Mouse (Mus musculus) midbrain, embryonic 10.5 days (tissue): ENCODE results near the gene Zfp553. TPM values are rescaled to one million over a fixed set of nuclear protein-coding genes. Genes with fewer than 3 reads are reported as not detected.
A peak's percentile ranks its signal among the peaks of the same experiment; 100 is the strongest.

Source experiments
- DNase-seq: peaks from one replicate; pipeline ENCODE4 v3.0.0-alpha.2; 2017; ENCODE audit warnings: low spot score
- H3K27ac ChIP-seq: fragments of 300-500 bp; sonication (generic); replicated peaks from 2 replicates; pipeline ENCODE4 v1.5.1; 2016; ENCODE audit warnings: mild to moderate bottlenecking
- H3K27me3 ChIP-seq: fragments of 300-500 bp; sonication (generic); 2 replicates; pipeline ENCODE4 v1.6.1; 2016; ENCODE audit warnings: low read depth, mild to moderate bottlenecking; ENCODE audit not compliant: poor library complexity, severe bottlenecking
- H3K36me3 ChIP-seq: fragments of 300-500 bp; sonication (generic); 2 replicates; pipeline ENCODE4 v1.6.1; 2016; ENCODE audit warnings: mild to moderate bottlenecking, moderate library complexity
- H3K4me1 ChIP-seq: fragments of 300-500 bp; sonication (generic); 2 replicates; pipeline ENCODE4 v1.6.1; 2016
- H3K4me3 ChIP-seq: fragments of 300-500 bp; sonication (generic); 2 replicates; pipeline ENCODE4 v1.5.1; 2016; ENCODE audit warnings: mild to moderate bottlenecking, moderate library complexity
- H3K9me3 ChIP-seq: fragments of 300-500 bp; sonication (generic); replicated peaks from 2 replicates; pipeline ENCODE4 v1.6.1; 2016; ENCODE audit warnings: mild to moderate bottlenecking
- WGBS: fragments of 180-500 bp; shearing (Covaris S2); methylation state at CpG from one replicate; pipeline ENCODE4 v1.1.7; 2016; 5-methylcytosine and 5-hydroxymethylcytosine counted together
- polyA plus RNA-seq: library from polyadenylated mRNA; unstranded; fragments of >200 nt; fragmentation: Nextera tagmentation; extraction: Ambion mirVana; gene quantifications from 2 replicates; pipeline ENCODE4 v1.2.1, GENCODE M21; 2016

Gene Zfp553
- polyA plus RNA-seq, 1 experiment from 2014 or later, result 75.4 TPM

DNA sequence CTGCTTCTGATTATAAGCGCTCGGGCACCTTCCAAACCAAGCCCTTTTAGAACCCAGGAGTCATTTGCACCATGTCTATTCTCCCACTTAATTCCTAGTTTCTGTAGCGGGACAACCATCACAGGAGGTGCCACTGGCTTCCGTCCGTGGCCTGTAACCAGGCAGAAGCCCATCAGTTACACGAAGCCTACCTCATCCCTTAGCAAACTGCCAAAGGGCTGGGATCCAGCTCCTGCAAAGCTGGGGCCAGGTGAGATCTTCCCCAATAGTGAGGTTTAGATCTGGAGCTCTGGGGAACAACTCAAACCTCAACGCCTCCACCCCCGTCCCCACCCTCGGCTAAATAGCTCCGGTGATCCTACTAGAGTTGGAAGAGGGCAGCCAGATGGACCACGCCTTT lies 36.4 kb upstream of the Zfp553 start:
- Histone ChIP-seq H3K4me3 (peak overlapping the region; percentile 80), H3K27me3 (no peaks in the 10 kb centered on the region), H3K9me3 (no peaks in the 10 kb centered on the region), H3K27ac (peak overlapping the region; percentile 94), H3K4me1 (peaks cover 26% of the 10 kb centered on the region), H3K36me3 (peaks cover 83% of the 10 kb centered on the region)
- 59% methylated on average over 11 of the region's 11 CpGs for WGBS
- DNase-seq, result no peak

DNA sequence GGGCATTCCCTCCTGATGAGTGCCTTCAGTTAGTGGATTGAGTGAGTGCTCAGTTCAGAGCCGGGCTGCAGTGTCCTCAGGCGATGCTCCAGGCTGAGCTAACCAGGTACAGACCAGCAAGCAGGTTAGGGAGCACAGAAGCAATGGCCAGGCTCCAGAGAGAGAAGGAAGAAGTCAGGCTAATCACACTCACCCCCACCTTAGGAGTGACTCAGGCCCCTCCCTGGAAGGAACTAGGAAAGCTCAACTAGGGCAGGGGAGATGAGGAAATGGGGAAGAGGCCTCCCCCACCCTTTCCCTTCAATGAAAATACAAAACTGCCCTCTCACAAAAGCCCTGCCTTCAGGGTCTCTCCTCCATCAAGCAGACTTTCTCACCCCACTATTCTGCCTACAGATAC lies 26.3 kb upstream of the Zfp553 start:
- no peaks in the 10 kb centered on the region for H3K9me3 ChIP-seq
- H3K27me3 ChIP-seq, result 0 out of 2 replicates have a peak, but pooled peaks cover 10% of the 10 kb centered on the region
- WGBS, result 75% methylated on average over 2 of the region's 2 CpGs
- peak overlapping the region; percentile 70 for H3K4me3 ChIP-seq
- H3K4me1 ChIP-seq, result peaks cover 44% of the 10 kb centered on the region
- no peak for DNase-seq
- H3K27ac ChIP-seq, result no peak overlapping the region
- H3K36me3 ChIP-seq, result peaks cover 34% of the 10 kb centered on the region

DNA sequence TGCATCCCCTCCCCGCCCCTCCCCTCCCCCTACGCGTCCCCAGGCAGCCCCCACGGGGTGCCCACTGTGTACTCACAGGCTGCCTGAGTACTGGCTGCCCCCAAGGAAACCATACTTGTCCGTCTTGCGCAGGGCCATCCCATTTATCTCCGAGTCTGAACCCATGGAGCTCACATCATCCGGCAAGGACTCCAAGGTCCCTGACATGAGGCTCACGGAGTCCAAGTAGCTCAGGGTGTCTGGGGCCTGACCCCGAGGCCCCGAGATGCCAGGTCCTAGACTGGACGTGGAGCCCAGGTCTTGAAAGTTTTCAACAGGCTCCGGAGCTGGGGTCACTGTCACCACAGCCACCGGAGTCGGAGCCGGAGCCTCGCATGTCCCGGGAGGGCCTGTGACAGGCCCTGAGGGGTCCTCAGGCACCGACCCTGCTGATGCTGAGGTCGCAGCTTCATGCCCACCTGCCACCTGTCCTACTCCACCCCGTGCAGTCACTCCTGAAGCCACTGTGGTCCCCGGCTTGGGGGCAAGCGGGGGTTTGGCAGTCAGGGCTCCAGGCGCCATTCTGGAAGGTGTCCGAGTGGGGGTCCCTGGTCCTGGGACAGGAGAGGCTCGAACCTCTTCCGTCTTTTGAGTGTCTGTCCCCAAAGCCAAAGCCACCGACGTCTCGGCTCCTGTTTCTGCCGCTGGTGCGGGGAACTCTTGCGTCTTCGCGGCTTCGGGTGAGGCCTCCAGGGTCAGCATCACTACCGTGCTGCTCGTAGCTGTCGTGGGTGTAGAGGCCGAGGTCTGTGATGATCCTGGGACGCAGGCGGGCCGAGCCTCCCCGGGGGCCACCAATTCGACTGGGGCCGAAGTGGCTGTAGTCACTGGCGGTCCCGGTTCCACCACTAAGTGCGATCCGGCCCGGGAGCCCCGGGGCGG lies 25.2 kb upstream of the Zfp553 start:
- Histone ChIP-seq H3K9me3 (no peaks in the 10 kb centered on the region), H3K27ac (peak overlapping the region; percentile 93), H3K36me3 (peaks cover 26% of the 10 kb centered on the region), H3K27me3 (peaks cover 15% of the 10 kb centered on the region), H3K4me1 (peaks cover 44% of the 10 kb centered on the region), H3K4me3 (peak overlapping the region; percentile 70)
- WGBS, result under 1% methylated on average over 53 of the region's 53 CpGs
- peak; percentile 33 for DNase-seq

DNA sequence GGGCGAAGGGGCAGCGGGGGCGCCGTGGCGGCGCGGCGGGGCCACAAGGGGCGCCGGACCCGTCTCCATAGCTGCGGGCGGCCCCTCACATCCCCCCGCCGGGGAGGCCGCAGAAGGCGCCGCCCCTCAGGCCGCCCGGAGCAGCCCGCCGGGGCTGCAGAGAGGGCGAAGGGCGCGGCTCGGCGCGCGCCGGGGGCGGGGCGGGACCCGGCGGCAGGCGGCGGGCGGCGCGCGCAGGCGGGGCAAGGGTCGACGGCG lies 24.6 kb upstream of the Zfp553 start, which contains the start of gene Tbc1d10b:
Tbc1d10b (minus strand) TSS at position 174 of the 258 bp plus-strand sequence.
- Histone ChIP-seq H3K4me1 (peaks cover 44% of the 10 kb centered on the region), H3K9me3 (no peaks in the 10 kb centered on the region), H3K4me3 (peak within 1 kb of the TSS; percentile 70), H3K36me3 (peaks cover 20% of the 10 kb centered on the region), H3K27ac (peak within 1 kb of the TSS; percentile 93), H3K27me3 (peaks cover 21% of the 10 kb centered on the region)
- no peak for DNase-seq
- WGBS, result 0% methylated on average over 33 of the region's 44 CpGs

- H3K27me3 ChIP-seq, result peaks cover 27% of the 10 kb centered on the region
- WGBS, result under 1% methylated on average over 44 of the region's 44 CpGs
- H3K27ac ChIP-seq, result peak within 1 kb of the TSS; percentile 93
- H3K36me3 ChIP-seq, result peaks cover 14% of the 10 kb centered on the region
- peak within 1 kb of the TSS; percentile 70 for H3K4me3 ChIP-seq
- H3K9me3 ChIP-seq, result no peaks in the 10 kb centered on the region
- peaks cover 44% of the 10 kb centered on the region for H3K4me1 ChIP-seq
- DNase-seq, result peak; percentile 94
Observed at GRCm38 (mm10) chr7:127208553-127209438, 24.1 kb upstream of the Zfp553 start, which contains the start of gene Mylpf. TSS of gene Mylpf (plus strand) at chr7:127208890.

DNA sequence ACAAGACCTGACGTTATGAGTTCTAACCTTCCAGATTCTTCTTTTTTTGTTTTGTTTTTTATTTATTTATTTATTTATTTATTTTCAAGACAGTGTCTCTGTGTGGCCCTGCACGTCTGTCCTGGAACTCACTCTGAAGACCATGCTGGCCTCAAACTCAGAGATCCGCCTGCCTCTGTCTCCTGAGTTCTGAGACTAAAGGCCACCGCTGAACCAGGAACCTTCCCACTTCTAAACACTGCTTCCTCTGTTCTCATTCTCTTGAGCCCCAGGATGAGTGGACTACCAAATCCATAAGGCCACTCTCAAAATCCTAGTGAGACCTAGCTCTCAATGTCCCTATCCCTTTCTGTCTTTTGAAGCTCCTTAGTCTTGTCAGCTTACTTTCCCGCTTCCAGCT lies 23.0 kb upstream of the Zfp553 start:
- peaks cover 54% of the 10 kb centered on the region for H3K4me1 ChIP-seq

DNA sequence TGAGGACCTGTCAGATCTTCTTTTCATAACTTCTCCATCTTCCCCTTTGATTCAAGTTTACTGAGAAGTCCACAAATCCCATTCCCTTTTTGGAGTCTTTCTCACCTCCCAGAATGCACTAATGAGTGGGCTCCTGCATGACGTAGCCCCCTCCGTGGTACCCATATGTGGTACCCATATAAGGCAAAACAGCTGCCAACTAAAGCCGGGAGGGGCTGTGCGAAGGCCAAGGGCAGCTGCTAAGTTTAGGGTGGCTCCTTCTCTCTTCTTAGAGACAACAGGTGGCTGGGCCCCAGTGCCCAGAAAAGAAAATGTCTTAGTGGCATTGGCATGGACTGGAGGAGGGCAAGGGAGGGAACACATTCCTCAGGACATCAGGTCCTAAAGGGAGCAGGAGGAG lies 22.6 kb upstream of the Zfp553 start:
- Histone ChIP-seq H3K4me1 (peaks cover 54% of the 10 kb centered on the region), H3K9me3 (no peaks in the 10 kb centered on the region), H3K27me3 (peaks cover 42% of the 10 kb centered on the region), H3K36me3 (peaks cover 2% of the 10 kb centered on the region), H3K4me3 (no peak overlapping the region), H3K27ac (no peak overlapping the region)
- DNase-seq, result no peak
- 89% methylated on average over 4 of the region's 4 CpGs for WGBS

More for the DNA sequence above, 23.0 kb upstream of the Zfp553 start:
- no peak for DNase-seq
- Histone ChIP-seq H3K36me3 (peaks cover 6% of the 10 kb centered on the region), H3K27ac (no peak overlapping the region), H3K4me3 (peak overlapping the region; percentile 70), H3K9me3 (no peaks in the 10 kb centered on the region), H3K27me3 (peaks cover 37% of the 10 kb centered on the region)
- 80% methylated on average over 5 of the region's 5 CpGs for WGBS

- Histone ChIP-seq H3K36me3 (no peaks in the 10 kb centered on the region; the same call in 1 of the 2 replicates), H3K27ac (no peak overlapping the region), H3K27me3 (peaks cover 42% of the 10 kb centered on the region), H3K9me3 (no peaks in the 10 kb centered on the region), H3K4me1 (peaks cover 53% of the 10 kb centered on the region), H3K4me3 (no peak overlapping the region)
- 81% methylated on average over 5 of the region's 5 CpGs for WGBS
- DNase-seq, result no peak
Observed at GRCm38 (mm10) chr7:127211014-127211745, 21.7 kb upstream of the Zfp553 start.

GRCm38 (mm10) chr7:127212432-127213250 lies 20.2 kb upstream of the Zfp553 start:
- no peak overlapping the region for H3K4me3 ChIP-seq
- peaks cover 38% of the 10 kb centered on the region for H3K4me1 ChIP-seq
- no peaks in the 10 kb centered on the region for H3K9me3 ChIP-seq
- H3K27me3 ChIP-seq, result peaks cover 36% of the 10 kb centered on the region
- no peak for DNase-seq
- H3K27ac ChIP-seq, result no peak overlapping the region
- WGBS, result 89% methylated on average over 12 of the region's 12 CpGs
- no peaks in the 10 kb centered on the region; the same call in 1 of the 2 replicates for H3K36me3 ChIP-seq

- Histone ChIP-seq H3K27me3 (peaks cover 36% of the 10 kb centered on the region), H3K4me3 (no peak overlapping the region), H3K4me1 (peaks cover 33% of the 10 kb centered on the region), H3K27ac (no peak overlapping the region), H3K9me3 (no peaks in the 10 kb centered on the region), H3K36me3 (no peaks in the 10 kb centered on the region; the same call in 1 of the 2 replicates)
- DNase-seq, result no peak
- 43% methylated on average over 7 of the region's 7 CpGs for WGBS
Observed at GRCm38 (mm10) chr7:127213485-127213884, 19.4 kb upstream of the Zfp553 start.

GRCm38 (mm10) chr7:127213930-127214329 lies 18.9 kb upstream of the Zfp553 start:
- Histone ChIP-seq H3K27me3 (peaks cover 36% of the 10 kb centered on the region), H3K4me1 (peaks cover 31% of the 10 kb centered on the region), H3K4me3 (no peak overlapping the region), H3K27ac (no peak overlapping the region), H3K36me3 (no peaks in the 10 kb centered on the region; the same call in 1 of the 2 replicates), H3K9me3 (no peaks in the 10 kb centered on the region)
- DNase-seq, result no peak
- 45% methylated on average over 12 of the region's 12 CpGs for WGBS
